Mouse (Mus musculus) embryo, embryonic 9.5 days (tissue): ENCODE data around the gene Kat7.

Source experiments
- DNase-seq: peaks from one replicate; pipeline ENCODE4 v3.0.0-alpha.2; 2017; ENCODE audit errors: extremely low spot score

Gene Kat7

DNA sequence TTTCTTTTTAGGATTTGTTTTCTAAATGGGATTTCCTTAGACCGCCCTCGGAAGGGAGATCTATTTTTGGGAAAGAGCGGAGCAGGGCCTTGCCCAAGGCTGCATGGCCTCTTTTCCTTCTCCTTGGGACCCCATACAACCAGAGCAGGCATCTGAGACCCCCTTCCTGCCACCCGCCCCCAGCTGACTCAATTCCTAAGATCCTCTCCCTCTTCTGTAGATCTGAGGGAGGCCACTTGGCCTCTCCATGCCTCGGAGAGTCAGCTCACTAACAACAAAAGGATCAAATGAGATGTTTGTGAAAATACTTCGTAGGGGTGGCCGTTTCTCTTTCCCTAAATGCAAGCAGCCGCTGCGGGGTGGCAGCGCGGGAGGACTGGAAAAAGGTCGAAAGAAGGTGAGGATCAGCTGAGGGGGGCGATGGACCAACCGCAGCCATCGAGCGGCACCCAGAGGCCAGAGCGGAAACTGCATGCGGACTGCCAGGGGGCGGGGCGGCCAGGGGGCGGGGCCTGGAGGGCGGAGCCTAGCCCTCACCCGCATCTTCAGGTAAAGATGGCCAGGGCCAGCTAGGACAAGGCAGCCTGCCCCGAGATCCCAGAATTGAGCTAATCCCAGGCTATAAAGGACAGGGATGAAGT, 78.2 kb downstream of the Kat7 start:
- DNase-seq = peak; percentile 89

DNA sequence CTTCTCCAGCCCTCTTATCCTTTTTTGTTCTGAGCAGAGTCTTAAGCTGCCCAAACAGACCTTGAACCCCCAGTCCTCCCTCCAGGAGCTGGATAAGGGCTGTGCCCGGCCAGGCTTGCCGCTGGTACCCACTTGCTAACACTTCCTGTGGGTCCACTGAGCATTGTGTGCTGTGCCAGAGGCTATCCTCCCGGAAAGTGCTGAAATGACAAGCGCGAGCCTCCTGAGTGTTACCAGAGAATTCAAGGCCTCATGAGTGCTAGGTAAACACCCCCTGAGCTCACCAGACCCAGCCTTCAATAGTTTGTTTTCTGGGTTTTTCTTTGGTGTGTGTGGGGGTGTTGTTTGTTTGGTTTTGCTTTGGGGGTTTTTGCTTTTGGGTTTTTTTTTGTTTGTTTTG, 82.6 kb downstream of the Kat7 start:
- no peak for DNase-seq

DNA sequence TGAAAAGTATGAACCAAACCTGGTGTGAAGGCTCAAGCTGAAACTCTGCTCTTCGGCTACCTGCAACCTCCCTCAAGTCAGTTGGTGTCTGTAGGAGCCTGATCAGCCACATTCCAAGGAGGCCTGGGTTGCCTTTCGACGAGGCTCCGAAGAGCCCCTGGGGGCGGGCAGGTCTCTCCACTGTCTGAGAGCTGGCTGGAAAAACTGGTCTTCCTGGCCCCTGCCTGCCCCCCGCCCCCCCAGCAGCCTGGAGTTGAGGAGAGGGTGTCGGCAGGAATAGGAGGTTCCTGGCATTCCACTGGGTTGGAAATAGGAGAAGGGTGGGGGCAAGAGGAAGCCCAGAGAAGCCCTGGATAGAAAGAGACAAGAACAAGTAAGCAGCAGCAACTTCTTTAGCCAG, 84.6 kb downstream of the Kat7 start:
- peak; percentile 51 for DNase-seq
